Mouse (Mus musculus): ENCODE results near the gene Dnhd1.
A peak's percentile ranks its signal among the peaks of the same experiment; 100 is the strongest.
"Not testable (repeated sequence)": the region's sequence is repeated elsewhere in the genome, so short reads cannot be mapped to it uniquely, and the experiment has no call there.

Gene Dnhd1

DNA sequence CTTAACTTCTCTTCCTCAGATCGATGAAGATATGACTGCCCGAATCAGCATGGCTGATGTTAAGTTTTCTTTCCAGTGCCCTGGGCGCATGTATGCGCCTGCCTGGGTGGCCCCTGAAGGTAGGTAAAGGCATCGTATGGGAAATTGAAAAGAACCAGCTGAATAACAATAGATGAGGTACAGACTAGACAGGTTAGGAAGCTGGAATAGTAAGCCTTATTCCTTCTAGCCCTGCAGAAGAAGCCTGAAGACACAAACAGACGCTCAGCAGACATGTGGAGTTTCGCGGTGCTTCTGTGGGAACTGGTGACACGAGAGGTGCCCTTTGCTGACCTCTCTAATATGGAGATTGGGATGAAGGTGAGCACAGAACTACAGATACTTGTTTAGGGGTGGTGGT lies 91.4 kb downstream of the Dnhd1 start:
- no peak for DNase-seq

- not testable (repeated sequence) for DNase-seq
Measured at GRCm38 (mm10) chr7:105742539-105743215, 92.0 kb downstream of the Dnhd1 start.

GRCm38 (mm10) chr7:105743246-105743925 lies 92.8 kb downstream of the Dnhd1 start:
- not testable (repeated sequence) for DNase-seq

GRCm38 (mm10) chr7:105743926-105744590 lies 93.4 kb downstream of the Dnhd1 start, which contains the start of gene Taf10:
Gene Taf10 (minus strand): TSS chr7:105744361.
- DNase-seq = peak; percentile 91 to 93

DNA sequence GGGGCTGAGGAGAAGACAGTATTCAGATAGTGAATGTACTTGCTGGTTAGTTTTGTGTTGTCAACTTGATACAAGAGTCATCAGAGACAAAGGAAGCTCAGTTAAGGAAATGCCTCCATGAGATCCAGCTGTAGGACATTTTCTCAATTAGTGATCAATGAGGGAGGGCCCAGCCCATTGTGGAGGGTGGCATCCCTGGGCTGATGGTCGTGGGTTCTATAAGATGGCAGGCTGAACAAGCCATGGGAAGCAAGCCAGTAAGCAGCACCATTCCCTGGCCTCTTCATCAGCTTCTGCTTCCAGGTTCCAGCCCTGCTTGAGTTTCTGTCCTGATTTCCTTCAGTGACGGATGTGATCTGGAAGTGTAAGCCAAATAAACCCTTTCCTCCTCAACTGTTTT lies 97.1 kb downstream of the Dnhd1 start:
- no peak for DNase-seq

DNA sequence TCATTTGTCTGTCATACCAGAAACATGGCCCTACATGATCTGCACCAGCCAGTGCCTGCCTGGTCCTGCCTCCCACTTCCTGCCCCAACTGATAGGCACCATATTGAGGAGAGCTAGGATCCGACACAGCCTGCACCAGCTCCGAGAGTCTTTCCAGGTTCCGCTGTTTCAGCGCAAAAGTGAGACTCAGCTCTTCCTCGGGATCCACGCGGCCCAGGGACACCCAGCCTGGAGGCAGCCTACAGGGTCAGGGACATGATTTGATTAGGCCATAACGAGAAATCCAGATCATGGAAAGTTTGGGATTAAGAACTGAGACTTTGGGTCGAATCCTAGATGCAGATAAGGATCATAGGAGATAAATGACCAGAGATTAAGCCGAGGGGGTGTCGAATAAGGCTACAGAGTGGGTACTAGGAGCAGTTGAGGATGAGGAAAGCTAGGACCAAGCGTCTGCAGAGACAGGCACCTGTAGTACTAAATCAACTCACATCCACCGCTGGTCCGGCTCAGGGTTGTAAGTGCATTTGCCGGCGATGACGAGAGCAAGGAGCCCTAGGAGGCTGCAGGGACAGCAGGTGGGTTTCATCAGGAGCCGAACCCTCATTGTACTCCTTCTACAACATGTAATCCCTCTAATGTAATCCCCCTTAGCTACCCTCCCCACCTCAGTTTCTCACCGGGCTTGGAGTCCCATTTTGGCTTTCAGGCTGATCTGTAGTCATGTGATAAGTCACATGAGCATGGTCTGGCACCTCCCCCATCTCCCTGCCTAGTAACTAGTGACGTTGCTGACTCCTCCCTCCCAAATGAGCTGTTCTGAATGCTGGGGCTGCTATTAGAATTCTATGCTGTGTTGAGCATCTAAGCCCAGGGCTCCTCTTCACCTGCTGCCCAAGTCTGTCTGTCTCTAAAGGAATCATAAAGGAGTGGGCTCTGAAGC lies 101.1 kb downstream of the Dnhd1 start, which contains the start of gene Tpp1:
Gene Tpp1 (minus strand): TSS at position 745 of the 943 bp plus-strand sequence.
- DNase-seq = peak; percentile 91 to 95

DNA sequence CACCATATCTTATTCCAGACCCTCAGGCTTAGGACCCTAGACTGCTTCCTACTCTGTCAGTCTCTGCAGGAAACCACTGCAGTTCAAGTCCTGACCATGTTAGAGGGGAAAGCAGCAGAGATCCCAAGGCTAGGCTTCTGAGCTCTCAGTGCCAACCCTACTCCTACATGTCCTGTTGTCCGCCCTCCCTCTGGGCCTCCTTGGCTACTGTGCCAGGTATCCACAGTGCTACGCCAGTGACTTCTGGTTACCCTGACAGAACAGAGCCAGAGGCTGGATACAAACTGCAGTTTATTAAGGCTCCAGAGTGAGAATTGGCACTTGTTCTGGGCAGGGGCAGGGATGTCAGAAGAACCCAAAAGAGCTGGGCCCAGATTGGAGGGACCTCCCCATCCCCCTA lies 102.1 kb downstream of the Dnhd1 start:
- no peak for DNase-seq

GRCm38 (mm10) chr7:105753281-105753680 lies 102.7 kb downstream of the Dnhd1 start:
- no peak for DNase-seq

DNA sequence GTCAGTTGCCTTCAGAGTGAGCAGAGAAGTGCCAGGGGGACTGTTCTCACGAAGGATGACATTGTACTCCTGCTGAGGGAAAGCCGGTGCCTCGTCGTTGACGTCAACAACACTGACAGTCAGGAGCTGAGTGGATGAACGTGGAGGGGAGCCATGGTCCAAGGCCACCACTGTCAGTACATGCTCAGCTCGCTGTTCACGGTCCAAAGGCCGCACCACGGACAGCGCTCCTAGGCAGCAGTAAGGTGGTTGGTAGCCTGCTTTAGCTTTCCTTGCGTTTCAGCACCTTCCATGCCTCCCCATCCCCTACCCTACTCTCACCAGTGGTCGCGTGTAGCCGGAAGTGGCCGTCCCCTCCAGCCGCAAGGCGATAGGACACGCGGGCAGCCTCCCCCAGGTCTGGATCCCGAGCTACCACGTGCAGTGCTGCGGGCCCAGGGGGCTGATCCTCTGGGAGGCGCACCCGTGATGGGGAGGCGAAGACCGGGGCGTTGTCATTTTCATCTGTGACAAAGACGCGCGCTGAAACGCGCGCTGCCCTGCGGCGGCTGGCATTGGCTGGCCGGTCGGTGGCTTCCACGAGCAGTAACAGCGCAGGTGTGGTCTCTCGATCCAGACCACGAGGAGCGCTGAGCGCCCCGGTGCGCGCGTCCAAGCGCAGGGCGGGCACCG lies 111.3 kb downstream of the Dnhd1 start:
- DNase-seq = peak in 1 of 2 experiments; percentile 38

GRCm38 (mm10) chr7:105762517-105763270 lies 112.1 kb downstream of the Dnhd1 start:
- DNase-seq = no peak

- no peak for DNase-seq
Measured at GRCm38 (mm10) chr7:105764331-105764730, 113.7 kb downstream of the Dnhd1 start.

DNA sequence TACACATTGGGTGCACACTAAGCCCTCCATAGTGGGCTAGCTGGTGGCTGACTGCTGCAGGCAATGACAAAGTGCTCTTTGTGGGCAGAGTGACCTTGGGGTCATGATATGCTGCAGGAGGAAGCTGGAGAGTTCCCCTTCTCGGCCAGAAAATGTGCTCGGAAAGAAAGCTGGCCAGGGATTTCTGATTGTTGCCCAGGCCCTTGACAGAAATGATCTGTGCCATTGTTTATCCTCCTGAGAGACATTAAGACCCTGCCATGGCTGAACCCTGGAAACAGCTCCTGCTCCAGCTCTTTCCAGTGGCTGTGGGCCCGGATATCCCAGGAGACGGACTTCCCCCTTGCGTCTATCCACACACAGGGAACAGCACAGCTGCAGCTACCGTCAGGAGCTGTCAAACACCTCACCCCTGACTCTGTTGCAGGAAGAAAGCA lies 117.1 kb downstream of the Dnhd1 start:
- DNase-seq = peak; percentile 50 to 53

DNA sequence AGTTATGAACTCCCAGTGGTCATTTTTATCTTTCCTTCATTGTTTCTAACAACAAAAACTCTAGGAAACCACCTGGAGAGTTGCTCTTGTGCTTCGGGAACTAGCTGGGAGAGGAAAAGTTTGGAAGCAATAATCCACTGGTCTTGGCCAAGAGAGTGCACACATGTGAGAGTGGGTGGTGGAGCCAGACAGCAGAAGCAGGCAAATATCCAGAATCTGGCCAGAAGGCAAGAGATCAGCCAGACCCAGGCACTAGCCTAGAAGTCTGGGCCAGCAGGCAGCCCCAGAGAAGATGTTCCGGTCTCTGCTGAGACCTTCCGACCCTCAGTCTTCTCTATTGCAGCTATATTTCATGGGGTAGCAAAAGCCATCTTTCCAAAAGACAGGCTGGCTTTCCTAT lies 119.3 kb downstream of the Dnhd1 start:
- no peak for DNase-seq
